Mouse (Mus musculus) brown adipose tissue, adult 24 weeks (tissue): ENCODE measurements around the gene Sct. TPM values are rescaled to one million over a fixed set of nuclear protein-coding genes. Genes with fewer than 3 reads are reported as not detected.

Experiments
- polyA plus RNA-seq: library from polyadenylated mRNA; stranded (reverse); fragments of >200 nt; gene quantifications from 2 replicates; pipeline ENCODE4 v1.2.4, GENCODE M21; 2012; ENCODE audit not compliant: missing spikeins, insufficient read depth, insufficient read length

Gene Sct
- polyA plus RNA-seq, 1 experiment, result not detected

Other genes with a start within 250 kb of the Sct start
- gene B4galnt4, start 218.0 kb downstream of the Sct start, polyA plus RNA-seq, result not detected in 2 replicates
- gene Pkp3, start 200.9 kb downstream of the Sct start, polyA plus RNA-seq, result 1.6 TPM in 1 of 2 replicates, not detected in the other
- gene Sigirr, start 178.6 kb downstream of the Sct start, polyA plus RNA-seq, result 1.1 and 2.9 TPM in 2 replicates
- not detected in 2 replicates for gene Ano9, start 161.3 kb downstream of the Sct start, polyA plus RNA-seq
- 27.0 and 49.5 TPM in 2 replicates for gene Ptdss2, start 156.8 kb downstream of the Sct start, polyA plus RNA-seq
- 49.5 and 67.9 TPM in 2 replicates for gene Rnh1, start 106.3 kb downstream of the Sct start, polyA plus RNA-seq
- gene Hras, start 85.1 kb downstream of the Sct start, polyA plus RNA-seq, result 72.6 and 86.6 TPM in 2 replicates
- gene Lrrc56, start 85.0 kb downstream of the Sct start, polyA plus RNA-seq, result 3.4 and 5.8 TPM in 2 replicates
- gene Lmntd2, start 65.1 kb downstream of the Sct start, polyA plus RNA-seq, result not detected in 2 replicates
- gene Rassf7, start 63.3 kb downstream of the Sct start, polyA plus RNA-seq, result 1.4 and 1.5 TPM in 2 replicates
- 17.0 and 22.5 TPM in 2 replicates for gene Phrf1, start 50.3 kb downstream of the Sct start, polyA plus RNA-seq
- gene Irf7, start 12.7 kb downstream of the Sct start, polyA plus RNA-seq, result 3.3 and 5.5 TPM in 2 replicates
- gene Cdhr5, start 2.3 kb downstream of the Sct start, polyA plus RNA-seq, result not detected in 2 replicates
- not detected in 2 replicates for gene Drd4, start 12.9 kb upstream of the Sct start, polyA plus RNA-seq
- gene Deaf1, start 48.6 kb upstream of the Sct start, polyA plus RNA-seq, result 5.9 and 15.8 TPM in 2 replicates
- gene Tmem80, start 48.6 kb upstream of the Sct start, polyA plus RNA-seq, result 35.2 and 44.8 TPM in 2 replicates
- 1.5 and 2.9 TPM in 2 replicates for gene Eps8l2, start 59.7 kb upstream of the Sct start, polyA plus RNA-seq
- gene Taldo1, start 113.1 kb upstream of the Sct start, polyA plus RNA-seq, result 1,487 and 1,572 TPM in 2 replicates
- gene Gatd1, start 135.0 kb upstream of the Sct start, polyA plus RNA-seq, result 19.9 and 23.3 TPM in 2 replicates
- 2.6 and 6.4 TPM in 2 replicates for gene Cend1, start 150.4 kb upstream of the Sct start, polyA plus RNA-seq
- 79.8 and 96.8 TPM in 2 replicates for gene Slc25a22, start 158.8 kb upstream of the Sct start, polyA plus RNA-seq
- gene Pidd1, start 164.9 kb upstream of the Sct start, polyA plus RNA-seq, result 0.58 and 0.75 TPM in 2 replicates
- 1,680 and 2,099 TPM in 2 replicates for gene Rplp2, start 168.2 kb upstream of the Sct start, polyA plus RNA-seq
- gene Pnpla2, start 176.1 kb upstream of the Sct start, polyA plus RNA-seq, result 2,152 and 2,404 TPM in 2 replicates
- 9.8 and 11.8 TPM in 2 replicates for gene Cracr2b, start 182.0 kb upstream of the Sct start, polyA plus RNA-seq
- gene Cd151, start 188.3 kb upstream of the Sct start, polyA plus RNA-seq, result 223 and 257 TPM in 2 replicates
- gene Polr2l, start 196.0 kb upstream of the Sct start, polyA plus RNA-seq, result 28.8 and 36.4 TPM in 2 replicates
- 39.6 and 74.6 TPM in 2 replicates for gene Tspan4, start 196.1 kb upstream of the Sct start, polyA plus RNA-seq